22 mouse cellular contexts compared by ENCODE assay signal in the genomic region with DNA sequence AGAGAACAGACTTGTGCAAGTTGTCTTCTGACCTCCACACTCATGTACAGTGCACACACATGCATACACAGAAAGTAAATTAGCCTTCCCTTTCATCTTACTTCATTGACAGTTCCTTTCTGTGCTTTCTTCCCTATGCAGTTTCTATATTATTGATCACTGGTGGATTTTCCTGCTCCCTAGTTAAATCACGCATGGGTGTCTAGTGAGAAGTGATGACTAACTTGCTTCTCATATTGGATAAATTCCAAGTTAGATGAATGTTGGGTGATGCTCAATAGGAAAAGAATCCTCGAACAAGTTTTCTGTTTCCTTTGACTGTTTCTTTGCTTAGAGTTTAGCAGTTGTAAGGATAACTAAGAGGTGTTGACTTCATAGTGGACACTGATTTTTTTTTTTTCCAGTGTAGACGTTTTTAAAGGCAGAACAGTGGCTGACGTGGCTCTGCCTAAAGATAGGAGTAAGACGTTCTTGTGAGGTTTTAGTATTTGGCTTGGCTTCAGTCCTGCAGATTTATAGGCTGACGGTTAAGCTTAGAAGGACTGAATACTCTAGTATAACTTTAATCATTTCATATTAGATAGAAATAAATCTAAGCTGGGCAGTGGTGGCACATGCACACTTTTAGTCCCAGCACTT.
"Had no signal": no experiment of that assay in that cellular context is flagged by ENCODE, and none has a peak within 500 bp of the region (broad histone marks: within the 10 kb centered on the region; RNA-seq: fewer than 3 reads in every experiment).

No protein-coding gene starts in this region.

- H3K4me2 ChIP-seq: limb, embryonic 13.5 days; liver, embryonic 12.5 days; liver, embryonic 15.5 days; midbrain, embryonic 11.5 days; neural tube, embryonic 12.5 days; neural tube, embryonic 15.5 days; stomach, embryonic 15.5 days had no signal

- H3K9ac ChIP-seq: limb, embryonic 13.5 days; liver, embryonic 12.5 days; liver, embryonic 15.5 days; neural tube, embryonic 12.5 days; neural tube, embryonic 15.5 days; stomach, embryonic 15.5 days had no signal

- H3K36me3 ChIP-seq: liver, embryonic 15.5 days; neural tube, embryonic 15.5 days; stomach, embryonic 15.5 days had no signal

- ATAC-seq: liver, embryonic 12.5 days; lung, postnatal 0 days had no signal

- H3K27me3 ChIP-seq: limb, embryonic 13.5 days; liver, embryonic 12.5 days; liver, embryonic 15.5 days; neural tube, embryonic 12.5 days; neural tube, embryonic 15.5 days; stomach, embryonic 15.5 days had no signal

- H3K4me3 ChIP-seq: limb, embryonic 10.5 days; limb, embryonic 13.5 days; liver, embryonic 12.5 days; liver, embryonic 15.5 days; neural tube, embryonic 12.5 days; neural tube, embryonic 15.5 days; stomach, embryonic 15.5 days had no signal

- H3K9me3 ChIP-seq: limb, embryonic 10.5 days; limb, embryonic 13.5 days; liver, embryonic 12.5 days; liver, embryonic 15.5 days; neural tube, embryonic 15.5 days; stomach, embryonic 15.5 days had no signal

- H3K27ac ChIP-seq: limb, embryonic 10.5 days; limb, embryonic 13.5 days; liver, embryonic 12.5 days; liver, embryonic 15.5 days; neural tube, embryonic 12.5 days; neural tube, embryonic 15.5 days had no signal

- DNase-seq: kidney, adult 18-20 months; kidney, adult 9 months; kidney, postnatal 14 days; kidney, postnatal 4 days; layer of hippocampus, adult 9-11 months; liver; lung, adult 18-20 months; lung, postnatal 4 days; midbrain, embryonic 14.5 days; right cerebral cortex, adult 18-20 months; right cerebral cortex, postnatal 25 days; spleen, adult 18-20 months; thymus, postnatal 36 days had no signal

- H3K4me1 ChIP-seq: limb, embryonic 10.5 days had no signal
